Mouse (Mus musculus): ENCODE measurements around the gene Matn3.

GRCm38 (mm10) chr12:8947163-8947562, 566 bp upstream of the Matn3 start:
- TF ChIP-seq POLR2A (IDR thresholded peaks at IDR 0.05; ENCODE audit: low read depth, low read length): no peak
- no peak for TF ChIP-seq CTCF (IDR thresholded peaks at IDR 0.05; ENCODE audit: extremely low read depth, insufficient read length, insufficient replicate concordance, low read depth, low read length)

All from small intestine, adult 2 months (tissue).